Mouse (Mus musculus) heart, embryonic 14.5 days (tissue): Measurements from ENCODE around the gene Emx2. TPM values are rescaled to one million over a fixed set of nuclear protein-coding genes. Genes with fewer than 3 reads are reported as not detected.

Experiments
- ATAC-seq: fragments of 200-750 bp; cut with Nextera tagmentation; 2 replicates; pipeline ENCODE4 v1.8.0; 2017; ENCODE audit warnings: low read depth, moderate TSS enrichment; ENCODE audit not compliant: insufficient number of reproducible peaks, insufficient read depth, low FRiP score
- H3K27ac ChIP-seq, 2 experiments: fragments of 200-500 bp in 1 of 2; fragments of 300-500 bp in 1 of 2; sonication (generic) in 1 of 2; replicated peaks in 1 of 2; 2 replicates each; pipeline ENCODE4 v1.5.1; 2012 to 2014; ENCODE audit warnings: low read depth in 2 of 2, low read length in 2 of 2, control low read depth in 1 of 2, mild to moderate bottlenecking in 1 of 2, mixed read lengths in 1 of 2; ENCODE audit not compliant: control insufficient read depth in 1 of 2, insufficient read depth in 1 of 2
- H3K27me3 ChIP-seq: fragments of 300-500 bp; sonication (generic); 2 replicates; pipeline ENCODE4 v1.6.1; 2014; ENCODE audit warnings: mild to moderate bottlenecking, low read length, control low read depth; ENCODE audit not compliant: control insufficient read depth, insufficient read depth
- H3K36me3 ChIP-seq: fragments of 300-500 bp; sonication (generic); 2 replicates; pipeline ENCODE4 v1.6.1; 2014; ENCODE audit warnings: mild to moderate bottlenecking, control low read depth, low read length, mixed read lengths; ENCODE audit not compliant: control insufficient read depth, insufficient read depth
- H3K4me1 ChIP-seq, 2 experiments: fragments of 200-500 bp in 1 of 2; fragments of 300-500 bp in 1 of 2; sonication (generic) in 1 of 2; 2 replicates each; pipeline ENCODE4 v1.6.1; 2012 to 2014; ENCODE audit warnings: low read length in 2 of 2, control low read depth in 1 of 2, mixed read lengths in 1 of 2; ENCODE audit not compliant: control insufficient read depth in 2 of 2, insufficient read depth in 2 of 2
- H3K4me2 ChIP-seq: fragments of 300-500 bp; sonication (generic); 2 replicates; pipeline ENCODE4 v1.6.1; 2014; ENCODE audit warnings: mild to moderate bottlenecking, low read length
- H3K4me3 ChIP-seq, 2 experiments: fragments of 200-500 bp in 1 of 2; fragments of 300-500 bp in 1 of 2; sonication (generic) in 1 of 2; 2 replicates each; pipeline ENCODE4 v1.5.1; 2012 to 2014; ENCODE audit warnings: low read length in 2 of 2, mild to moderate bottlenecking in 2 of 2, control low read depth in 1 of 2, low read depth in 1 of 2, moderate library complexity in 1 of 2; ENCODE audit not compliant: control insufficient read depth in 1 of 2, insufficient read depth in 1 of 2
- H3K9ac ChIP-seq: fragments of 300-500 bp; sonication (generic); 2 replicates; pipeline ENCODE4 v1.6.1; 2014; ENCODE audit warnings: mild to moderate bottlenecking, low read length
- H3K9me3 ChIP-seq: fragments of 300-500 bp; sonication (generic); 2 replicates; pipeline ENCODE4 v1.6.1; 2016; ENCODE audit warnings: low read length, control low read depth; ENCODE audit not compliant: control insufficient read depth
- WGBS: fragments of 180-500 bp; shearing (Covaris S2); extraction: QIAGEN DNeasy Blood & Tissue Kit; methylation state at CpG from one replicate; pipeline ENCODE4 v1.1.7; 2014; 5-methylcytosine and 5-hydroxymethylcytosine counted together
- polyA plus RNA-seq: library from polyadenylated mRNA; unstranded; fragments of >200 nt; fragmentation: Nextera tagmentation; extraction: Ambion mirVana; gene quantifications from 2 replicates; pipeline ENCODE4 v1.2.1, GENCODE M21; 2014

The Emx2 gene
- polyA plus RNA-seq, result not detected in 2 replicates

- H3K9ac ChIP-seq, result no peak within 1 kb of the TSS
- ATAC-seq, result no peak
- WGBS, result under 1% methylated on average over 56 of the region's 58 CpGs
These were observed at the start of gene Emx2 for GRCm38 (mm10) chr19:59457951-59458742. Gene Emx2, plus strand, starts transcription at chr19:59458372.

DNA sequence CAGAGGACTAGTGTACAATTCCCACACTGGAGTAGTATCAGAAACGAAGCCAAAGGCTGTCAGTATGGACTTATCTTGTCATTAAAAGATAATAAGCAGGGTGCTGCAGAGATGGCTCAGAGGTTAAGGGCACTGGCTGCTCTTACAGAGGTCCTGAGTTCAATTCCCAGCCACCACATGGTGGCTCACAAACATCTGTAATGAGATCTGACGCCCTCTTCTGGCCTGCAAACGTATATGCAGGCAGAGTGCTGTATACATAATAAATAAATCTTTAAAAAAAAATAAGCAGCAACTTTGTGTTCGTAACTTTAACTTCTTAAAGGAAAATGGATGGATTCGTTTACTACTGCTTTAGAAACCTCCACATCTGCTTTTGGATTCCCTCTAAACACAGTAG lies 44.0 kb upstream of the Emx2 start:
- H3K27me3 ChIP-seq, result peaks cover 35% of the 10 kb centered on the region
- no peaks in the 10 kb centered on the region for H3K36me3 ChIP-seq
- 53% methylated on average over 5 of the region's 5 CpGs for WGBS
- ATAC-seq, result no peak
- H3K27ac ChIP-seq, result no peak overlapping the region
- no peak overlapping the region for H3K4me3 ChIP-seq
- H3K4me2 ChIP-seq, result no peak overlapping the region
- no peak overlapping the region for H3K9ac ChIP-seq
- no peaks in the 10 kb centered on the region for H3K9me3 ChIP-seq
- H3K4me1 ChIP-seq, result peaks cover 2 to 3% of the 10 kb centered on the region in 2 experiments; a peak in 1 of 4 replicates

More at GRCm38 (mm10) chr19:59457951-59458742, at the start of gene Emx2:
- Histone ChIP-seq H3K36me3 (no peaks in the 10 kb centered on the region), H3K27ac (no peak within 1 kb of the TSS), H3K4me1 (peaks cover 0 to 18% of the 10 kb centered on the region in 2 experiments; a peak in 3 of 4 replicates), H3K4me2 (peak within 1 kb of the TSS; percentile 46), H3K4me3 (peak within 1 kb of the TSS; percentile 22 to 29), H3K27me3 (peaks cover 91% of the 10 kb centered on the region), H3K9me3 (no peaks in the 10 kb centered on the region)

DNA sequence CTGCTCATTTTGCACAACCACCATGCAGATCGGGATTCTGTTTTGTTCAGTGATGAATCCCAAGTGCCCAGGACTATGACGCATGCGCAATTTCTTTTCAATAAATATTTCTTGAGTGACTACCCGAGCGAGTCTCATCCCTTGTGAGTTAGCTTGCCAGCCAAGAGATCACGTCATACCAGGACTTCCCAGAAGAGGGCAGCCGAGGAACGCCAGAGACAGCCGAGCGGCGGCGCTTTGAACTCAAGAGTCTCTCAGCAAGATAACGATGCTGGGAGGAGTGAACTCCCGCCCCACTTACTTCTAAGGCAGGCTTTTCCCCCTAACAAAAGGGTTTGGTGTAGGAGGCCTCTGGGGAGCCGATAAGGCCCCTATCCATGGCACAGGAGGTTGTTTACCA lies 40.1 kb upstream of the Emx2 start:
- Histone ChIP-seq H3K36me3 (no peaks in the 10 kb centered on the region), H3K4me2 (peak overlapping the region; percentile 45; the same call in 1 of the 2 replicates), H3K27ac (no peak overlapping the region), H3K9me3 (no peaks in the 10 kb centered on the region), H3K27me3 (peaks cover 52% of the 10 kb centered on the region), H3K4me1 (peaks cover 2 to 3% of the 10 kb centered on the region in 2 experiments; a peak in 1 of 4 replicates), H3K9ac (no peak overlapping the region), H3K4me3 (no peak overlapping the region)
- 1% methylated on average over 15 of the region's 15 CpGs for WGBS
- ATAC-seq, result no peak; the same call in 1 of the 2 replicates

DNA sequence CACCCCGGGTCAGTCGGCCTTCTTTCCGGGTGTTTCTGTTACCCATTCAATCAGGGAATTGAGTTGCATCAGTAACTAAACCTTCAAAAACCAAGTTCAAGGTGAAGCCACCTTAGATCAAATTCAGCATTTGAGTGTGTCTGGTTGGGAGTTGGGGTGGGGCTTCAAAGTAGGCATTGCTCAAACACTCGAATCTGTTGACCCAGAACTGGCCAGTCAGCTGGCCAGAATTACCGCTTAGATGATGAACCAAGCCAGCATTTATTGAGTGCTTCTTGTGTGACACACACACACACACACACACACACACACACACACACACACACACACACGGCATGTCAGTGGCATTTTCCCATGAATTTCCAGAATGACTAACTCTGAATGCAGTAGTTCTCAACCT lies 39.5 kb upstream of the Emx2 start:
- ATAC-seq, result no peak
- H3K4me1 ChIP-seq, result peaks cover 2 to 3% of the 10 kb centered on the region in 2 experiments; a peak in 1 of 4 replicates
- peaks cover 52% of the 10 kb centered on the region for H3K27me3 ChIP-seq
- no peak overlapping the region for H3K4me3 ChIP-seq
- H3K4me2 ChIP-seq, result no peak overlapping the region
- no peak overlapping the region for H3K9ac ChIP-seq
- no peaks in the 10 kb centered on the region for H3K9me3 ChIP-seq
- H3K36me3 ChIP-seq, result no peaks in the 10 kb centered on the region
- WGBS, result 54% methylated on average over 6 of the region's 6 CpGs
- H3K27ac ChIP-seq, result no peak overlapping the region

DNA sequence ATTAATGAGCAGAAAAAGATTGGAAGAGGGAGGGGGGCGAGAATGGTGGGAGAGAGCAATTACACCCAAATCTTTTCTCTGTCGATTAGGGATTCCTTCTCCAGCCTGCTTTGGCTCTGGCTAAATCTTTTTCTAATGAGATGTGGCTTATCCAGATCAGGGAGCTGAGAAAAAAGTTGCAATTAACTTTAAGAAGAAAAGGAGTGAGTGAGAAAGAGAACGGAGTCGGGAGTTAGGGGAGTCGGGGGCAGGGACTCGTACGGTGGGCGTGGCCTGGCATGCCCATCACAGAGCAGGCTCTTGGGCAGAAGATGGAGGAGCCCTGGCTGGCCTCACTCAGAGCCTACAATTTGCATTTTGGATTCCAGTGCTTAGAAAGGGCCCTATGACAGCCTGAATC lies 35.8 kb upstream of the Emx2 start:
- no peak for ATAC-seq
- Histone ChIP-seq H3K4me2 (peak overlapping the region; percentile 47), H3K27ac (no peak overlapping the region), H3K9me3 (no peaks in the 10 kb centered on the region), H3K27me3 (peaks cover 44% of the 10 kb centered on the region), H3K9ac (no peak overlapping the region), H3K4me3 (no peak overlapping the region), H3K4me1 (peaks cover 2 to 3% of the 10 kb centered on the region in 2 experiments; a peak in 1 of 4 replicates), H3K36me3 (no peaks in the 10 kb centered on the region)
- WGBS, result 11% methylated on average over 8 of the region's 8 CpGs

GRCm38 (mm10) chr19:59423685-59424084 lies 34.5 kb upstream of the Emx2 start:
- ATAC-seq, result no peak
- 62% methylated on average over 6 of the region's 6 CpGs for WGBS

DNA sequence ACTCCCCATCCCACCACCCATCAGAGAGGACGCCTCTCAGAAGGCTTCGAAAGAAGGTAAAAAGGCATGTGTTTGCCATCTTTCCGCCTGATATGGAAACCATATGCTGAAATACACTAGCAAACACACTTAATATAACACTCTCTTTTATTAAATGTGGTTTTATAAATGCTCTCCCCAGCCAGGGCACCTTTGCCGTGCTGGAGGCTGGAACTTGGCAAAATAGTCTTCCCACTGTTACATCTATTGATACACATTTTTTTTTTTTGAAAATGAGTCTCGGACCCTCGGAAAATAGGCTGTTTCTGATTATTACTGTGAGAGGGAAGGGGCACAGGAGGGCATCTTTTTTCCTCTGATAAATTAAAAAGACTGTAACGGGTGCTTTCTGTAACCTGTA lies 33.2 kb upstream of the Emx2 start:
- Histone ChIP-seq H3K4me2 (no peak overlapping the region), H3K36me3 (no peaks in the 10 kb centered on the region), H3K4me1 (no peaks in the 10 kb centered on the region), H3K9ac (no peak overlapping the region), H3K9me3 (peaks cover 5% of the 10 kb centered on the region; the same call in 1 of the 2 replicates), H3K27ac (no peak overlapping the region), H3K4me3 (no peak overlapping the region), H3K27me3 (peaks cover 27% of the 10 kb centered on the region)
- 84% methylated on average over 7 of the region's 7 CpGs for WGBS
- ATAC-seq, result no peak

More at GRCm38 (mm10) chr19:59423685-59424084, 34.5 kb upstream of the Emx2 start:
- Histone ChIP-seq H3K27ac (no peak overlapping the region), H3K36me3 (no peaks in the 10 kb centered on the region), H3K4me3 (no peak overlapping the region), H3K27me3 (peaks cover 38% of the 10 kb centered on the region), H3K4me1 (no peaks in the 10 kb centered on the region), H3K9ac (no peak overlapping the region), H3K9me3 (peaks cover 5% of the 10 kb centered on the region; the same call in 1 of the 2 replicates), H3K4me2 (no peak overlapping the region)
